Mouse (Mus musculus) spleen, embryonic (tissue): ENCODE measurements at regions not wholly inside any gene's neighbourhood (a gene's known extent, or its start where the extent isn't known, plus 50 kb on each side); places are given as distances from the start of the nearest gene placed in this dataset.

Source experiments
- CTCF ChIA-PET: fragments of 350-600 bp; sonication (Branson Sonifier 250); formaldehyde crosslinking; loops from one replicate; lab custom pipeline; 2022; lab: Charles Lee

DNA sequence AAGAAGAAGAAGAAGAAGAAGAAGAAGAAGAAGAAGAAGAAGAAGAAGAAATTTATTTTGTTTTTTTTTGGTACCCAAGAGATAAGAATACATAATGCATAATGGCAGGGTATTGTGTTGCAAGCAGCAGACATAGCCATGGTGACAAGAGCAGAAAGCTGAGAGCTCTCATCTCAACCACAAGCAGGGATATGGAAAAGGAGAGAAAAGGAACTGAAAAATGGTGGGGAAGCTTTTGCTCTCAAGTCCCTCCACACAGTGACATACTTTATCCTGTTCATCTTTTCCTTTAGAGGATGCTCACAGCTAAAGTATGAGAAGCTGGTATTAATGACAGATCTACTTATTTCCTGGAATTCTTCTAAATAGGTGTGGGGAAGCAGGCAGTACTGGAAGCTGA, 115.2 kb upstream of the Pik3r1 start:
- CTCF ChIA-PET: no interaction called here

DNA sequence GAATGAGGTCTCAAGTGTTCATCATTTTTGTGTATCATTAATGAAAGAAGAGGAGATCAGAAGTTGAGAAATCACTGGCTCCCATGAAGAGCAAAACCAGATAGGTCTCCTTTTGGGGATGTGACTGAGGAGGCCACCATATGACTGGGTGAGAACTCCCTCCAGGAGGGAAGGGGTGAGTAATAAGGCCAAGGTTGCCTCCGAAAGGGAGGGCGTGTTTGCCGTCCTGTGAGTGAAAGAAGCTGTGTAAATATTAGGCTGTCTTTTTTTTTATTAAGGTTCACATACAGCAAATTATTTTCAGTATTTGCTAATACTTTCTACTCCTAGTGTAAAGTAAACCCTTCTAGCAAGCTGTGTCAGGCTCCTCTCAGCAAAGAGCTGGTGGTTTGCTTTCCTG, 116.7 kb upstream of the Pik3r1 start:
- CTCF ChIA-PET: no interaction called here

DNA sequence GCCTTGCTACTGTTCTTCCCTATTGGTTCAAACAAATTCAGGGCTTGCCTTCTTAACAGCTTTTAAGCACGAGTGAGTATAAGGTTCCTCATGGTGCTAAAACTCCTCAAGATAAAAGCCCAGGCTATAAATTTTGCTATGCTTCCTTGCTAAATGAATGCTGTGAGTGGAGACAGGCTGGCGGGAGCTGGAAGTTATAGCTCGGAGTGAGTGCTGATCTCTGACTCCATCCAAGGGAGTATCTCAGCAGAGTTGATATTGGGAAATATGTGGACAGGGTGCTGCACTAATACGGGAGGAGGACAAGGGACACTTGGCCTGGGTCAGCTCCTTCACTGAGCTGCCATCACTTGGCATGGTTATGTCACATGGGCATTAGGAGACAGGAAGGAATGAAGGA, 123.5 kb upstream of the Pik3r1 start:
- CTCF ChIA-PET: no interaction called here

DNA sequence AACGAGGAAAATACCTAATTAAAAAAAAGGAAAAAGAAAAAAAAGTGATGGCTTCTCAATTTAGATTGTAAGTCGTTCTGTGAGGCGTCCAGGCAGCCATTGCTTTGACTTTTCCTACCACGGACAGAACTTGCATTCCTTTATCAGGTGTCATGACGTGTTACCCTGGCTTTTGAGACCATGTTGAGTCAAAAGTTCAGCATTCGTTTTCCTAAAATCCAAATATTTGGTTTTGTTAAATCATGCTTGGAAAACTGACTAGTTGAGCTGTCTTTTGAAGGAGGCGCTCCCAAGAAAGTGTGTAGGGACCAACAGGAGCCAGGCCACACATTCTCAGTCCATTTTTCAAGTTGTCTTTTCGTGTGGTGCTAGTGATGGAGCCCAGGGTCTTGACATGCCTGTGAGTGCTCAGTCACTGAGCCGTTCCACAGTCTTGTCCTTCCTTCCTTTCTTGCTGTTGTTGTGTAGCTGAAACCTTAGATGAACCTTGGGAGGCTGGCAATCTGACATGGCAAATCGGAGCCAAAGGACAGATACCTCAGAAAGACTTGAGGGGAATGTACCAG, 125.1 kb upstream of the Pik3r1 start:
- CTCF ChIA-PET: no interaction called here

DNA sequence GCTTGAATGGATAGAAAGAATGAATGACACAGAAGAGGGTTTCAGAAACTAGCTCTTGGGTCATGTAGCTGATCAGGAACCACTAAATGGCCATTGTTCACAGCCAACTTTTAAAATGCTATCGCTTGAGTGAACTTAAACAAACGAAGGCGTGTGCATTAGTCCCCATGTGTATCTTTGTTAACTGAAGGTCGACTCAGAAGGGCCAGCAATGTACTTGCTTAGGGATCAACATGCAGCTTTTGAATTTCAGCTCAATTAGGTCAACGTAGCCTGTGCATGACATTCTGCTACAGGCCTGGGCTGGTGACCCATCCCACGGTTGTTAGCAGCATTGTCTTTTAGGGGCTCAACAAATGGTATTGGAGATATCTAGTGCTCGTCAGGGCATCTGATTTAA, 127.1 kb upstream of the Pik3r1 start:
- CTCF ChIA-PET: no interaction called here

DNA sequence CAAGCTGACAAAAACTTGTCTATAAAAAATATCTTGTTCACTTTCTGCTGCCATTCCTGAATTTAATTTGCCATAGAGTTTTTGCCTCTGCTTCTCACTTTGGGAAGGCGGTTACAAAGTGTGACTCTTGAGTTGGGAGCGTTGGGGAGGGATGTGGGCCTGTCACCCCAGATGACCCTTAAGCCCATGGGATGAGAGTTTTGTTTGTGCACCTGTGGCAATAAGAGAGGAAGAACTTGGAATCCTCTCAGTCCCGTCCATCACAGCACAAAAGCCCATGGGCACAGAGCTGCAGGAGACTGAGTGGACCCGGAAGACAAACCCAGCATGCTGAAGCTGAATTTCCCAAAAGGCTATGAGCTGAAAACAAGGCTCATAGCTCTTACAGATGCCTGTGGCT, 127.7 kb upstream of the Pik3r1 start:
- CTCF ChIA-PET: no interaction called here

DNA sequence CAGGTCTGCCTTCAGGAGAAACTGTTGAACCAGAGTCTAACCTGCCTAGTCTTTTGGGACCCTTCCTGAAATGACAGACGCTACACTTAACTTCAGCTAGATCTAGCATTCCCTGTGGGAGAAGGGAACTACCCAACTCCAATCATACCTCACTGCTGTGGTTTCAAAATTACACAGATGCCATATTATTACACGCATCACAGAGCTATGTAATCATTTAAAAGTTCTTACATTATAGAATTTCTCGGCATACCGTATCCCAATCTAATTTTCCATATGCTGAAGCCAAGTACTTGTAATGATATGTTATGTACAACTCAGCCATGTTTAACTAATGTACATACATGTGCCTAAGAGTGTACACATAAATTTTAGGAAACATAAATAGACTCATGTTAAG, 128.9 kb upstream of the Pik3r1 start:
- CTCF ChIA-PET: no interaction called here

DNA sequence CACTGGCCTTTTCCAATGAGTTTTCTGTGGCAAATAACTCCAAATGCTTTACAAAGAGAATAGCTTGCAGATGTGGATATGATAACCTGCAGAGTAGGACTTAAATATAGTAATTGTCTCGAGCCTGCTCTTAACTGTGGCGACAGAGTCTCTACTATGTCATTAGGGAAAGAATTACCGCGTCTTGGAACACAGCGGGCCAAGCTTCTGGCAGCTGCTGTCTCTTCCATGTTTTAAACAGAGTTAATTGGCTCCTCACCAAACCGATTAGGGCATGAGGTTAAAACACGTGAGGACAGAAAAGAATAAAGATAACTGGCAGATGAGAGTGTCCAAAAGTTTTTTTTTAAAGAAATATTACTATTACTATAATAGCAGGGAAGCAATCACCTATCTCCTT, 134.2 kb upstream of the Pik3r1 start:
- CTCF ChIA-PET: no interaction called here

DNA sequence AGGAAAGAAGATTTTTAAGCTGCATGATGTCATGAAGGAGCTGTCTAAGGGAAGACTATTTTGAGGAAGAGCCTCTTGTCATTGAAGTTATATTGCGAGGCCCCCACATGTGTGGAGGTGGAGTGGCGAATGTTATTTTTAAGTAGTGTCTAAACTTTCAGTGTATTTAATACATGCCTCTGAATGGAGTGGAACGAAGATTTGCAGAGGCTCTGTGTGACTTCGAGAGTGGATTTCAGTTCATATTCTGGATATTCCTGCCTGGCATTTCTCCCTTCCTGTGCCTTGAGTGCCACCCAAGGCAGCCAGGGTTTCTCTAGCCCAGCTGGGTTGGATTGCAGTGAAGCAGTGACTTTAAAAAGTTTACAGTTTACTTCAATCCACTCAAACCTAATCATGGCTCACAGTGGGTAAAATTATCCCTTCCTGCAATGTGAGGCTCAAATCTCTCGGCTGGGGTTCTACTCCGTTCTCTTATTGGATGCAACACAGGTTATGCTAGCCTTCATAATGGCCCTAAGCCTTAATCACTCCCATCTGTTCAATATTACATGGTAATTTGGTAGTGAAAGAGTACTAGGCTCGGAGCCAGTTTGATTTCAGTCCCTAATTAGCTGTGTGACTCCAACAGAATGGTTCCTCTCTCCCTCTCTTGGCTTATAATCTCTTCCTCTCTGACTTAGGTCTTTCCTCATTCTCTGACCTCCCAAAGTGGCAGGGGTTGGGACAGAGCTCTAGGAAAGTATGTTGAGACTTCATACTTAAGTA, 138.1 kb upstream of the Pik3r1 start:
- CTCF ChIA-PET: interaction anchor here (0.7 kb wide), 1 partner anchor 1434 kb away, joined by 4 read pairs; no protein-coding TSS in a partner anchor

DNA sequence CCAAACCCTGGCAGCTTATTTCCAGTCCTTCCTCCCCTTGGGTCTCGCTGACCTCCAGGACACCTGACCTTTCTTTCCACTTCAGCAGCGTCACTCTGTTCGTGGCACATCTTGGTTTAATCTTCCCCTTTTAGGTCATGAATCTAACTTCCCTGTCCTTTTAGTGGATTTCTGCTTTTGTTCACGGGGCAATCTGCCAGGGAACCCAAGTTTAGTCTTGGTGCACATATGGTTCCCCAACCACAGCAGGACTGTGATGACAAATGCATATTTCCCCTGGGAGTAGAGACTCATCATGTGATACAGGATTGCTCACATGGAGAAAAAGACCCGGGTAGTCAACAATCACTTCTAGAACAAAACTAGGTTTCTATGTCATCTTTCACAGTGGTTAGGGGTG, 141.0 kb upstream of the Pik3r1 start:
- CTCF ChIA-PET: no interaction called here

DNA sequence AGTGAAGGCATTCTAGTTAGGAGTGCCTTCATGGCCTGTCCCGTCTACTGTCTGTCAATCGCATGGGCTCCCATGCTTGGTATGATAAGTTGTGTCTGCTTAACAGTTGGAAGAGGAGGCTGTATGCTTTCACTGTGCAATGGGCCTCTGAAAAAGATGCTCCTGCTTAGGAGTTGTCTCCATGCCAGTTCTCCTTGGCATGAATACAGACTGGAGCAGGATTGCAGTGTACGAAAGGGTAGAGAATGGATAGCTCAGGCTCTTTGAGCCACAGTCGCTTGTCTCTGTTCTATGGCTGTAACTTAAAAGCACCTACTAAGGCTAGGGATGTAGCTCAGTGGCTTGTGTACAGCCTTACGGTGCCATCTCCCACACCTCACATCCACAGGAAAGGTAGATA, 142.7 kb upstream of the Pik3r1 start:
- CTCF ChIA-PET: no interaction called here

DNA sequence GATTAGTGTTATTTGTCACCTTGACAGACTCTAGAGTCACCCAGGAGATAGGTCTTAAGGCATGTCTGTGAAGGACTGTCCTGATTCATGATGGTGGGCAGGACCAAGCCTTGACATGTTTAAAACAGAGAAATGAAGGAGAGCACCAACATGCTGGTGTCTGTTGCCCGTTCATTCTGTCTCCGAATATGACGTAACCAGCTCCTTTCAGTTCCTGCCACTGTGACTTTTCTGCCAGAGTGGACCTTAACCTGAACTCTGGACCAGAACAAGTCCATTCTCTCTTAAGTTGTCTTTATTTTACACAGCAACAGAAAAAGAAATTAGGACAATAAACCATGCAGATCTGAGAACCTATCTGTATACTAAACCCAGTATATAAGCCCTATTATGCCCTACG, 146.1 kb upstream of the Pik3r1 start:
- CTCF ChIA-PET: no interaction called here

DNA sequence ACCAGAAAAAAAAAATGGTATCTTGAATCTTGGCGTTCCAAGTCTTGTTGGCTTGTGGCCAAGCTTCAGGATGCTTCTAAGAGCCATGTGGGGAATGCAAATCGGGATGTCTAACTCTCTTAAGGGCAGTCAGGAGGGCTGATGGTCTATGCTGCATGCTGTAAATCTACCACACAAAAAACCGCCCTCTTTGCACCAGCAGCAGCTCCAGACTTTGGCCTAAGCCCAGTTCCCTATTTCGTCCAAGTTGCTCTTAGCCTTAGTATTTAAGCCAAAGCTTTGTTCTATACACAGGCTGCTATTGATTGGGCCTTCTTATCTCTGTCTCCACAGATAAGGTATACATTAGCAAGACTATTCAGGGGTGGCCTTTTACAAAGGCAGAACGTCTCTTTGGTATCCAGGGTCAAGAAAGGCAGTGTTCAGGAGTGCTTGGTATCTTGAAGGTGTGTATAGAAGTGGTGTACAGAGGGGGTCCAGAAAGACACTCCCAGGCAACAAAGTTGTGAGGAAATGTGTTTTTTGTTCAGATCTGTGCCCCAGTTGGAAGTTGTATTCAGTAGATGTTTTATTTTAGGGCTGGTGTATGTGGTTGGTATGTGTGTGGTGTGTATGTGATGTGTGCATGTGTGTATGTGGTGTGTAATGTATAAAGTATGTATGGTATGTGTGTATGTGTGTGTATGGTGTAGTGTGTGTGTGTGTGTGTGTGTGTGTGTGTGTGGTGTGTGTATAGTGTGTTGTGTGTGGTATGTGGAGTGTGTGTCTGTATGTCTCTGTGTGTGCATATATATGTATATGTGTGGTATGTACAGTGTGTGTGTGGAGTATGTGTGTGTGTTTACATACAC, 146.9 kb upstream of the Pik3r1 start:
- CTCF ChIA-PET: interaction anchor here (0.6 kb wide), 1 partner anchor 178 kb away, joined by 4 read pairs; no protein-coding TSS in a partner anchor

DNA sequence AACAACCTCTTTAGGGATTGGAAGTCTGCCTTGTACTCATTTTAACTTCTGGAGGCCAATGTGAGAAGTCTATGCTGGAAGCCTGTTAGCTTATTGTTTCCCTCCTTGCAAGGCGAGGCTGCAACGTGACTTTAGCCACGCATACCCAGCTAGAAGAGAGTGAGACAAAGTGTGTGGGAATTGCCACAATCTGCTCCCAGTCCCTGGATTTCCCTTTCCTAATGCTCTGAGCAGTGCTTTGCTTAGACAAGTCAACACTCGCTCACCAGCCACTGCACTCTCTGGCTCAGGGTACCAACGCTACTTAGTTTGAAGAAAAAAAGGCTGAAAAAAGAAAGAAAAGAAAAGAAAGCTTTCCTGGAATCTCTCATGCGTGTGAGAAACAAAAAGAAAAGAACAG, 147.5 kb upstream of the Pik3r1 start:
- CTCF ChIA-PET: interaction anchor here (0.6 kb wide), 1 partner anchor 179 kb away, joined by 4 read pairs; no protein-coding TSS in a partner anchor

DNA sequence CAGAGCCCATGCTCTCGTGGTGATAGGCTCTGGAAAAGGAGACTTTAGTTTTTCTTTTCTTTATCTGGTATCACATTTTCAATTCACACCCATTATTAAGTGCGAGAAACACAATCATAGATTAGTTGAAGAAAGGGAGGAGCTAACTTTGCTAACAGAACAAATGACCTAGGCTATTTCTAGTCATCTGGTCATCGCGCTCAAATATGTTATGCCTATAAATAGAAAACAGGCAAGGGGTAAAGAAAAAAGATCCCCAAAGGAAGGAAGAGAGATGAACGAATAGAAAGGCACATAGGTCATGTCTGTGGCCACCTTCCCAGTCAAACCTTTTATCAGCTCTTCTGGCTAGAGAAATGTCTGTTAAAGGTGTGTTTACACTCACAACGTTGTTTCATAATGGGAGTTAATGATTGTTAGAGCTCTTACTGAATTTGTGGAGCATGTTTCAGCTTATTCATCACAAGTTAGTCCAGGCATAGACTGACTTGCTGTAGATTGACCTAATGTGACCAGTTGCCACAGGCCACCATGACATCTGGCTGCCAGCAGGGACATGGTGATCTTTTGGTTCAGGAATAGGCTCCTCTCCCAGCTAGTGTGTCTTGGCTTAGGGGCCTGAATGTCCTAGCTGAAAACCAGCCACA, 148.1 kb upstream of the Pik3r1 start:
- CTCF ChIA-PET: no interaction called here

DNA sequence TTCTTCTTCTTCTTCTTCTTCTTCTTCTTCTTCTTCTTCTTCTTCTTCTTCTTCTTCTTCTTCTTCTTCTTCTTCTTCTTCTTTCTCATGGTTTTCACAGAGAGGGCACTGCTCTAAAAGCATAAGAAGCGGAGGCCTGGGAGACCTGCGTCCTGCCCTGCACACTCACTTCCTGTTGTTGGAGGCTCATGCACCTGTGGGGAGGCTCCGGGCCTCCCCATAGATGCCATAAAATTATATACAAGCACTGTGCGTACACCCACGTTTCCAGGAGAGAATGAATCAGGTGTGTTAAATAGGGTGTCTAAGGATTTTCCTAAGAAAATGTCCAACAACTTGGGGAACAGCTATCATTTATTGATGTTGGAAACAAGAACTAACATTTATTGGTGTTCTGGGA, 148.9 kb upstream of the Pik3r1 start:
- CTCF ChIA-PET: no interaction called here

DNA sequence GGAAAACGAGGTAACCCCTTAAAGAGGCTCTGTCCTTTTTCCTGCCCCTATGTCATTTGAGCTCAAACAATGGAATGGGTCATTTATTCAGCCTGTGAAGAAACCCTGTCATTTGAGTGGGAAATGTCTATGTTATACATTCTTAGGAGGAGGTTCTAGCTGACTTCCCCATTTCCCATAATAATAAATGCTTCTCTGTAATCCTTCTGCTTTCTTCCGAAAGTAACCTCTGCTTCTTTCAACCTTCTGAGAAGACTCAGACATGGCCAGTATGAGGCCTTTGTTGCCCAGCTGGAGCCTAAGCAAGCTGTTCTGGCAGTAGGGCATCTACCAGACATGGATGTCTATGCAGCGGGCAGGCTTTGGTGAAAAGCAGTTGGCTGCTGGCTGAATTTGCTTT, 150.2 kb upstream of the Pik3r1 start:
- CTCF ChIA-PET: no interaction called here

DNA sequence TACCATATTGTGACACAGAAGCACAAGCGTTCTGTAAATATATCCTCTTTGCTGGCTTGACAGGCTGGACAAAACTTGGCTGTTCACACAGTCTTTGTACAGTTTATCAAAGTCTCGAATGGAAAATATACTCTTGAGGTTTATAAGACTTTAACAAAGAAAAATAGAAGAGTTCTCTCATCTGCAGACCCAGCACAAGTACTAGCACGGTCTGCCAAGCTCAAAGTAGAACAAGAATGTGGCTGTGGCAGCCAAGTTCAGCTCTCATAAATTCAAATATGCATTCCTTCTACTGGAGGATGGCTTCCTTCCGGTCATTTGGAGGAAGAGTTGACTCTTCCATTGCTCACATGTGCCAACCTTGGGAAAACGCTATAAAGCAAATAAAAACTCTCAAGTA, 151.2 kb upstream of the Pik3r1 start:
- CTCF ChIA-PET: no interaction called here

DNA sequence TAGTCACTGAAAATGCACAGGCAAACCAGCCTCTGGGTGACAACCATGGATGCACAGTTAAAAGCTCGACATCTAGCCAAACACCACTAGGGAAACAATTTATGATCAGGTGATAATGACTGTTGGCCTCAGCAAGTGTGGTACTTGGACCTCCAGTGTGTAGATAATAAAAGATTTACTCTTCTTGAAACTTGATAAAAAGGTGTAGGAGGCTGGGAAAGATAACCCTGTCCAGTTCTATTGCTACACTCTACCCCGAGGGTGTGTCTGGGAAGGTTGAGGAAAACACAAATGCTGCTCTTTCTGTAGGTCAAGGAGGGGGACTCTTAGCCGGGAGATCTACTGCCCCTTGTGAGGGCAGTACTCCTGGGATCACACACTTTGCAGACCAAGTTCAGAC, 152.4 kb upstream of the Pik3r1 start:
- CTCF ChIA-PET: no interaction called here

DNA sequence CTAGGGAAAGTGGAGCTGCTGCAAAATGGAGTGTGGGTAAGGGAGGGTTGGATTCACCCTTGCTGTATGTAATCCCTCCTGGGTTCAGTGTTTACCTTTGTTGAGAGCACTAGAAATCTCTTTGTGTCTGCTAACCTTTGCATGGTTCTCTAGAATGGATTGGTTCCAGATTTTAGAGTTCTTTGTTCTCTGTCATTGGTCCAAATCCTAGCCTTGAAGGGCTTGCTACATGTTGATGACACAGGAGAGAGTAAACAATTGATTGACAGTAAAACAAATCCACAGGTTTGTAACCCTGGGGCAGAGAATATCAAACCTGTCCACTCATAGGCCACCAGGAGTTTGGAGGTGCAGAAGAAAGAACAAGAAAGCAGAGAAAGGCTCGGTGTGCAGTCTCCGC, 156.6 kb upstream of the Pik3r1 start:
- CTCF ChIA-PET: no interaction called here

DNA sequence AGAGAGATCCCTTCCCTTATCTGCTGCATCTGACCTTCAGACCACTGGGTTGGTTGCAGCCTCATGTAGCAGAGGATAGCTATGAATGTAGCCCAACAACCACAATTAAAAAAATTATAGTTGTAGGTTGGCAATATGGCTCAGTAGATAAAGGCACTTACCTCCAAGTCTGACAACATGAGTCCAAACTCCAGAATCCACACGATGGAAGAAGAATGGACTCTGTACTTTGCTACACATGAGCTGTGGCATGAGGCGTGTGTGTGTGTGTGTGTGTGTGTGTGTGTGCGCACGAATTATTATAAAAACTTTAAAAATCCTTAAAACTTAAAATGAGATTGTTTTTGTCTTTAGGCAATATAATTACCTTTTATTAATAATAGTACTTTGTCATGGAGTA, 163.2 kb upstream of the Pik3r1 start:
- CTCF ChIA-PET: interaction anchor here (0.7 kb wide), 1 partner anchor 388 kb away, joined by 3 read pairs; no protein-coding TSS in a partner anchor

DNA sequence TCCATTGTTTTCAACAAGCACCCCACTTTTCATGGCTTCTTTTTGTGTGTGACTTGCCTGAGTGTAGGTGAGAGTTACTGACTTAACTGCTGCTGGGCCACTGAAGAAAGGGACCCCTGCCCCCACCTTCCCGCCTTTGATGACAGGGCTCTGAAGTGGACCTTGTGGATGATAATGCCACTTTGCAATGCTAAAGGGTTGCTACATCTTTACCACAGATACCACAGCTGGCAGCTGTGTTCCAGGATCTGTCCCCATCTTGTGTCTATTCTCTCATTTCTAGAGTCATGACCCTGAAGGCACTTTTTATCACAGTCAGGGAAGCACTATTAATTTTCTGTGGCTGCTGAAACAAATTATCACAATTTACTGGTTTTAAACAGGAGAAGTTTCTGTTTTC, 163.9 kb upstream of the Pik3r1 start:
- CTCF ChIA-PET: interaction anchor here (0.7 kb wide), 1 partner anchor 387 kb away, joined by 3 read pairs; no protein-coding TSS in a partner anchor
